Mouse (Mus musculus) brain, embryonic 14.5 days (tissue): ENCODE data around the gene Cpa4.

Source experiments
- CTCF ChIP-seq: fragments of 200-500 bp; IDR thresholded peaks from 2 replicates; pipeline ENCODE4 v1.5.1; 2012; ENCODE audit warnings: inconsistent platforms, mild to moderate bottlenecking, moderate library complexity, borderline replicate concordance; ENCODE audit not compliant: insufficient read depth, insufficient read length; ENCODE audit errors: extremely low read depth
- POLR2A ChIP-seq: fragments of 200-500 bp; IDR thresholded peaks from 2 replicates; pipeline ENCODE4 v1.6.1; 2012; ENCODE audit warnings: mild to moderate bottlenecking, inconsistent platforms, borderline replicate concordance; ENCODE audit not compliant: poor library complexity, insufficient read depth, insufficient read length, severe bottlenecking; ENCODE audit errors: extremely low read depth

- TF ChIP-seq CTCF = no peak
- TF ChIP-seq POLR2A = no peak
Measured at GRCm38 (mm10) chr6:30568069-30568468, at the start of gene Cpa4.
